8 mouse cellular contexts compared by ENCODE assay signal in the genomic region with DNA sequence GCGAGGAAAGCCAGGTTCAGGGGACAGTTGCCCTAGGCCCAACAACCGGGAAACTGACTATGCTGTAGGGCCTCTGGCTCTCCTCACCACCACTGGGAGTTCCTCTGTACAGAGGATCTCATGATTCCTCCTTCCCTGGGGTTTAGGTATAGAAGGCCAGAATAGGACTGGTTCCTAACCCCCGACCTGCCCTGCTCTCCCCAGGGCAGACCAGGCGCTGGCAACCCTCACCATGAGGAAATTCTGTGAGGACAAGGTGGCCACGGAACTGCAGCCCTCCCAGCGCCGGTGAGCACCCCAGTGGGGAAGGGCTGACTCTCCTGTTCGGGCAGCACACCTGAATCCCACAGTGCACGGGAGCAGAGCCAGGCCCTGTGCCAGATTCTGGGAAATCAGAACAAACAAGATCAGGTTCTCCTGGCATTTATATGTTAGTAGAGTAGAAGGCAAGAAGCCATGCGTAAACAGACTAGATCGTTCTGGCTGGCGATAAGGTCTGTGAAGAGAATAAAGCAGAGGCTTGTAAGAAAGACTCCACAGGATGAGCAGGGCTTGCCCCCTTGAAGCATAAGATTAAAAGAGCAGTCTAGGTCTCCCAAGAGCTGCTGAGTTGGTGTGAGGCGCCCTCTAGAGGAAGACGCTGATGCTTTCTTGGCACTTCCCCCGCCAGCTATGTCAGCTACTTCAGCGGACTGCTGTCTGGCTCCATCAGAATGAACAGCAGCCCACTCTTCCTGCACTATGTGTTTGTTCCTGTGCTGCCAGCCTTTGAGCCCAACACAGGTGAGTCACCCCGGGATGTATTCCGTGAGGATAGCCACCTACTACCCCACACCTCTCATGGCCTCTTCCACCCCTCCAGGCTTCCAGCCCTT. TPM values are rescaled to one million over a fixed set of nuclear protein-coding genes. Genes with fewer than 3 reads are reported as not detected.
DNase-seq lines count a peak whose midpoint lies in the region; ATAC-seq and TF ChIP-seq lines count a peak whose summit lies in the region.

No protein-coding gene starts in this region.

- H3K36me3 ChIP-seq in hindbrain, embryonic 16.5 days (ENCODE audit: control insufficient read depth, insufficient read depth, low read length) = no peaks in the 10 kb centered on the region
- H3K36me3 ChIP-seq in spleen, adult 2 months (ENCODE audit: control insufficient read depth, insufficient read depth, low read length) = no peaks in the 10 kb centered on the region

- TF ChIP-seq POLR2A in spleen, adult 2 months (IDR thresholded peaks at IDR 0.05; ENCODE audit: low read depth, low read length) = no peak

- WGBS in hindbrain, embryonic 16.5 days = 48% methylated on average over 18 of the region's 18 CpGs
- WGBS in spleen, adult 2 months = 57% methylated on average over 18 of the region's 18 CpGs

- H3K4me3 ChIP-seq in hindbrain, embryonic 16.5 days (ENCODE audit: low read length) = no peak overlapping the region
- H3K4me3 ChIP-seq in spleen, adult 2 months (ENCODE audit: extremely low read depth, insufficient read depth, insufficient read length) = no peak overlapping the region

- TF ChIP-seq CTCF in spleen, adult 2 months (IDR thresholded peaks at IDR 0.05; ENCODE audit: extremely low read depth, insufficient read depth, insufficient read length, insufficient replicate concordance) = peak; percentile 68

- H3K27ac ChIP-seq in hindbrain, embryonic 16.5 days (ENCODE audit: low read depth, low read length) = no peak overlapping the region
- H3K27ac ChIP-seq in spleen, adult 2 months (ENCODE audit: insufficient read depth, low read length) = no peak overlapping the region

- H3K9ac ChIP-seq in hindbrain, embryonic 16.5 days (ENCODE audit: low read depth, low read length) = 0 out of 2 replicates have a peak overlapping the region, but pooled peaks have one; percentile 14

- peaks cover 14% of the 10 kb centered on the region for H3K27me3 ChIP-seq in hindbrain, embryonic 16.5 days (replicated peaks; ENCODE audit: control insufficient read depth, insufficient read depth, low read length)
- no peaks in the 10 kb centered on the region for H3K27me3 ChIP-seq in spleen, adult 2 months (ENCODE audit: control insufficient read depth, insufficient read depth, low read length)

- DNase-seq in left cerebral cortex, adult 11 months (ENCODE audit: low spot score) = peak; percentile 74
- no peak for DNase-seq in left cerebral cortex, adult 8-10 months (ENCODE audit: low spot score in 2 of 2)
- DNase-seq in cerebellum, adult 11 months = peak; percentile 77
- DNase-seq in left cerebral cortex, adult 18-20 months (ENCODE audit: low spot score in 2 of 2) = peak; percentile 80 to 84
- peak; percentile 57 to 66 for DNase-seq in spleen, adult 2 months (ENCODE audit: low read depth in 1 of 2, low spot score in 2 of 2)

- peak; percentile 50 for ATAC-seq in frontal cortex, adult (ENCODE audit: low TSS enrichment)
- ATAC-seq in hindbrain, embryonic 16.5 days = 0 out of 2 replicates have a peak, but pooled peaks have one; percentile 12
- ATAC-seq in megakaryocyte progenitor cell, adult 5-6 weeks (replicated peaks; ENCODE audit: poor library complexity) = peak; percentile 64

- peaks cover 29% of the 10 kb centered on the region for H3K4me1 ChIP-seq in hindbrain, embryonic 16.5 days (ENCODE audit: control insufficient read depth, insufficient read depth, low read depth, low read length)
- H3K4me1 ChIP-seq in spleen, adult 2 months (ENCODE audit: control insufficient read depth, insufficient read depth, insufficient read length) = peaks cover 7% of the 10 kb centered on the region; the same call in 1 of the 2 replicates

- H3K4me2 ChIP-seq in hindbrain, embryonic 16.5 days (ENCODE audit: low read length) = no peak overlapping the region

- no peaks in the 10 kb centered on the region for H3K9me3 ChIP-seq in hindbrain, embryonic 16.5 days (ENCODE audit: control insufficient read depth, low read length)

RNA-seq across cellular contexts. Expression of gene Tns2, which starts 8.7 kb away (rescaled TPM):
- total RNA-seq in left cerebral cortex, adult 8-10 months (2022) = 10 to 100 TPM; 23.3 to 29.5 (median 24.3) TPM
- 8.7 and 14.9 TPM in 2 replicates for polyA plus RNA-seq in hindbrain, embryonic 16.5 days (2015; fragmentation: Nextera tagmentation; extraction: Ambion mirVana)
- total RNA-seq in left cerebral cortex, adult 18-20 months (2021) = 10 to 100 TPM; 16.0 to 21.8 TPM
- not detected in 2 replicates for total RNA-seq in megakaryocyte progenitor cell, adult 5-6 weeks (2015)
- not detected in 2 replicates for total RNA-seq in megakaryocyte progenitor cell, adult 5-6 weeks (2017)
- 44.5 and 46.3 TPM in 2 replicates for polyA plus RNA-seq in spleen, adult 2 months (2012; rRNA removed)

RNA-seq across cellular contexts. Expression of gene Spryd3, which starts 27.1 kb away (rescaled TPM):
- 100 to 1,000 TPM; 147 to 167 (median 161) TPM for total RNA-seq in left cerebral cortex, adult 8-10 months (2022)
- 105 and 108 TPM in 2 replicates for polyA plus RNA-seq in hindbrain, embryonic 16.5 days (2015; fragmentation: Nextera tagmentation; extraction: Ambion mirVana)
- 100 to 1,000 TPM; 153 to 163 TPM for total RNA-seq in left cerebral cortex, adult 18-20 months (2021)
- 2.9 and 3.2 TPM in 2 replicates for total RNA-seq in megakaryocyte progenitor cell, adult 5-6 weeks (2015)
- total RNA-seq in megakaryocyte progenitor cell, adult 5-6 weeks (2017) = 11.5 and 17.9 TPM in 2 replicates
- 26.0 and 28.8 TPM in 2 replicates for polyA plus RNA-seq in spleen, adult 2 months (2012; rRNA removed)

RNA-seq across cellular contexts. Expression of gene Igfbp6, which starts 35.3 kb away (rescaled TPM):
- 10 to 100 TPM; 42.4 to 49.5 (median 45.5) TPM for total RNA-seq in left cerebral cortex, adult 8-10 months (2022)
- polyA plus RNA-seq in hindbrain, embryonic 16.5 days (2015; fragmentation: Nextera tagmentation; extraction: Ambion mirVana) = 3.9 and 4.4 TPM in 2 replicates
- total RNA-seq in left cerebral cortex, adult 18-20 months (2021) = 10 to 100 TPM; 60.2 to 61.6 TPM
- total RNA-seq in megakaryocyte progenitor cell, adult 5-6 weeks (2015) = not detected in 2 replicates
- not detected in 2 replicates for total RNA-seq in megakaryocyte progenitor cell, adult 5-6 weeks (2017)
- 10.9 and 21.0 TPM in 2 replicates for polyA plus RNA-seq in spleen, adult 2 months (2012; rRNA removed)

RNA-seq across cellular contexts. Expression of gene Eif4b, which starts 35.3 kb away (rescaled TPM):
- 100 to 1,000 TPM; 191 to 203 (median 200) TPM for total RNA-seq in left cerebral cortex, adult 8-10 months (2022)
- 76.0 and 84.8 TPM in 2 replicates for polyA plus RNA-seq in hindbrain, embryonic 16.5 days (2015; fragmentation: Nextera tagmentation; extraction: Ambion mirVana)
- total RNA-seq in left cerebral cortex, adult 18-20 months (2021) = 100 to 1,000 TPM; 173 to 179 TPM
- total RNA-seq in megakaryocyte progenitor cell, adult 5-6 weeks (2015) = 163 and 180 TPM in 2 replicates
- total RNA-seq in megakaryocyte progenitor cell, adult 5-6 weeks (2017) = 394 and 459 TPM in 2 replicates
- polyA plus RNA-seq in spleen, adult 2 months (2012; rRNA removed) = 59.7 and 65.8 TPM in 2 replicates

RNA-seq across cellular contexts. Expression of gene Soat2, which starts 41.4 kb away (rescaled TPM):
- under 1 TPM in 2 of 4 experiments, not detected in 2; 0.26 to 0.27 TPM for total RNA-seq in left cerebral cortex, adult 8-10 months (2022)
- polyA plus RNA-seq in hindbrain, embryonic 16.5 days (2015; fragmentation: Nextera tagmentation; extraction: Ambion mirVana) = not detected in 2 replicates
- under 1 TPM in 1 of 2 experiments, not detected in 1; 0.30 TPM for total RNA-seq in left cerebral cortex, adult 18-20 months (2021)
- total RNA-seq in megakaryocyte progenitor cell, adult 5-6 weeks (2015) = 0.73 and 1.9 TPM in 2 replicates
- total RNA-seq in megakaryocyte progenitor cell, adult 5-6 weeks (2017) = 1.2 and 3.3 TPM in 2 replicates
- 3.2 and 5.4 TPM in 2 replicates for polyA plus RNA-seq in spleen, adult 2 months (2012; rRNA removed)

Comparison
In these comparisons a context has a peak if more than half of its experiments do, and no peak if none do; other contexts are left out.
1. DNase-seq: peak in left cerebral cortex, adult 11 months (single experiment), cerebellum, adult 11 months (single experiment), left cerebral cortex, adult 18-20 months (2 of 2) and spleen, adult 2 months (2 of 2); none in left cerebral cortex, adult 8-10 months (0 of 2).
2. ATAC-seq: peak in every context shown above with its lines; median percentile 64 in megakaryocyte progenitor cell, adult 5-6 weeks; 50 in frontal cortex, adult; 12 in hindbrain, embryonic 16.5 days.
3. RNA of gene Tns2, which starts 8.7 kb away (total RNA-seq): 23.3 to 29.5 TPM in left cerebral cortex, adult 8-10 months and 16.0 to 21.8 TPM in left cerebral cortex, adult 18-20 months; not detected in megakaryocyte progenitor cell, adult 5-6 weeks; every median in the first group is over 10 times any median in the second.
4. RNA of gene Spryd3, which starts 27.1 kb away (total RNA-seq): 147 to 167 TPM in left cerebral cortex, adult 8-10 months and 153 to 163 TPM in left cerebral cortex, adult 18-20 months; 2.9 to 17.9 TPM in megakaryocyte progenitor cell, adult 5-6 weeks; every median in the first group is over 4 times any median in the second.
5. RNA of gene Igfbp6, which starts 35.3 kb away (total RNA-seq): 60.2 to 61.6 TPM in left cerebral cortex, adult 18-20 months and 42.4 to 49.5 TPM in left cerebral cortex, adult 8-10 months; not detected in megakaryocyte progenitor cell, adult 5-6 weeks; every median in the first group is over 10 times any median in the second.